Mouse (Mus musculus) midbrain, embryonic 15.5 days (tissue): ENCODE measurements at regions not wholly inside any gene's neighbourhood (a gene's known extent, or its start where the extent isn't known, plus 50 kb on each side); places are given as distances from the start of the nearest gene placed in this dataset.

Experiments used
- ATAC-seq: fragments of 200-750 bp; cut with Nextera tagmentation; replicated peaks from 2 replicates; pipeline ENCODE4 v1.8.0; 2017; ENCODE audit warnings: moderate TSS enrichment
- H3K27ac ChIP-seq: fragments of 300-500 bp; sonication (generic); 2 replicates; pipeline ENCODE4 v1.5.1; 2015; ENCODE audit warnings: mild to moderate bottlenecking, inconsistent platforms
- H3K27me3 ChIP-seq: fragments of 300-500 bp; sonication (generic); replicated peaks from 2 replicates; pipeline ENCODE4 v1.6.1; 2015; ENCODE audit warnings: inconsistent platforms
- H3K36me3 ChIP-seq: fragments of 300-500 bp; sonication (generic); replicated peaks from 2 replicates; pipeline ENCODE4 v1.6.1; 2015; ENCODE audit warnings: inconsistent platforms
- H3K4me1 ChIP-seq: fragments of 300-500 bp; sonication (generic); 2 replicates; pipeline ENCODE4 v1.6.1; 2015; ENCODE audit warnings: inconsistent platforms
- H3K4me2 ChIP-seq: fragments of 300-500 bp; sonication (generic); 2 replicates; pipeline ENCODE4 v1.6.1; 2015; ENCODE audit warnings: inconsistent platforms, mild to moderate bottlenecking, moderate library complexity
- H3K4me3 ChIP-seq: fragments of 300-500 bp; sonication (generic); 2 replicates; pipeline ENCODE4 v1.5.1; 2015; ENCODE audit warnings: mild to moderate bottlenecking, inconsistent platforms
- H3K9ac ChIP-seq: fragments of 300-500 bp; sonication (generic); 2 replicates; pipeline ENCODE4 v1.6.1; 2015; ENCODE audit warnings: mild to moderate bottlenecking, inconsistent platforms
- H3K9me3 ChIP-seq: fragments of 300-500 bp; sonication (generic); 2 replicates; pipeline ENCODE4 v1.6.1; 2016; ENCODE audit warnings: inconsistent platforms
- WGBS: fragments of 180-500 bp; shearing (Covaris S2); methylation state at CpG from one replicate; pipeline ENCODE4 v1.1.7; 2015; ENCODE audit warnings: mixed read lengths; 5-methylcytosine and 5-hydroxymethylcytosine counted together

GRCm38 (mm10) chr13:80798863-80799817 is 84.0 kb upstream of the Arrdc3 start:
- Histone ChIP-seq H3K4me1 (no peaks in the 10 kb centered on the region), H3K4me2 (no peak overlapping the region), H3K27ac (no peak overlapping the region), H3K27me3 (no peaks in the 10 kb centered on the region), H3K9me3 (no peaks in the 10 kb centered on the region), H3K36me3 (no peaks in the 10 kb centered on the region), H3K9ac (no peak overlapping the region), H3K4me3 (no peak overlapping the region)
- ATAC-seq, result no peak
- 85% methylated on average over 5 of the region's 5 CpGs for WGBS

DNA sequence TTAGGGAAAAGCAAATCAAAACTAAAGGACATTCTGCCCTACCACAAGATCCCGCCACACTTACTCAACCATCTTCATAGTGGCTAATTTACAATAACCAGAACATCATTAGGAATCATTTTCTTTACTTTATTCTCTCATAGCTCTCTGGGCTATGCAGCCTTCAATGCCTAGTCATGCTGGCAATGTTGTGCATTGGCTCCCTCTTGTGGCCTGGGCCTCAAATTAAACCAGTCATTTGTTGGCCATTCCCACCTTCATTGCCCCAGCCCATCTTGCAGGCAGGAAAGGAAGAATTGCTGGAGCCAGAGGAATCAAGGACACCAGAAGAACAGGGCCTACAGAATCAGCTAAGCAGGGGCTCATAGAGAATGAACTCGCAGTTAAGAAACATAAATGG is 77.0 kb upstream of the Arrdc3 start:
- Histone ChIP-seq H3K9ac (no peak overlapping the region), H3K4me1 (no peaks in the 10 kb centered on the region), H3K36me3 (no peaks in the 10 kb centered on the region), H3K4me2 (no peak overlapping the region), H3K9me3 (no peaks in the 10 kb centered on the region), H3K27me3 (no peaks in the 10 kb centered on the region), H3K4me3 (no peak overlapping the region), H3K27ac (no peak overlapping the region)
- 52% methylated on average over 2 of the region's 2 CpGs for WGBS
- peak; percentile 33; the same call in 1 of the 2 replicates for ATAC-seq

- H3K4me1 ChIP-seq, result no peaks in the 10 kb centered on the region
- H3K4me2 ChIP-seq, result no peak overlapping the region
- no peak overlapping the region for H3K4me3 ChIP-seq
- H3K27ac ChIP-seq, result no peak overlapping the region
- no peaks in the 10 kb centered on the region for H3K36me3 ChIP-seq
- ATAC-seq, result no peak
- H3K27me3 ChIP-seq, result no peaks in the 10 kb centered on the region
- H3K9me3 ChIP-seq, result no peaks in the 10 kb centered on the region
- H3K9ac ChIP-seq, result no peak overlapping the region
These were observed 56.1 kb upstream of the Arrdc3 start for GRCm38 (mm10) chr13:80827037-80827471.
